Mouse (Mus musculus) midbrain, embryonic 16.5 days (tissue): Measurements from ENCODE around the gene Nprl3. TPM values are rescaled to one million over a fixed set of nuclear protein-coding genes. Genes with fewer than 3 reads are reported as not detected.
"Not testable (repeated sequence)": the region's sequence is repeated elsewhere in the genome, so short reads cannot be mapped to it uniquely, and the experiment has no call there.

Source experiments
- ATAC-seq: fragments of 200-750 bp; cut with Nextera tagmentation; 2 replicates; pipeline ENCODE4 v1.8.0; 2017; ENCODE audit warnings: moderate TSS enrichment
- H3K27ac ChIP-seq: fragments of 300-500 bp; sonication (generic); 2 replicates; pipeline ENCODE4 v1.5.1; 2014; ENCODE audit warnings: mild to moderate bottlenecking, low read length, mixed read lengths
- H3K27me3 ChIP-seq: fragments of 300-500 bp; sonication (generic); 2 replicates; pipeline ENCODE4 v1.6.1; 2014; ENCODE audit warnings: low read depth, low read length, mixed read lengths; ENCODE audit not compliant: control insufficient read depth, insufficient read depth
- H3K36me3 ChIP-seq: fragments of 300-500 bp; sonication (generic); 2 replicates; pipeline ENCODE4 v1.6.1; 2014; ENCODE audit warnings: mild to moderate bottlenecking, low read length, moderate library complexity, mixed read lengths; ENCODE audit not compliant: control insufficient read depth, insufficient read depth
- H3K4me1 ChIP-seq: fragments of 300-500 bp; sonication (generic); 2 replicates; pipeline ENCODE4 v1.6.1; 2014; ENCODE audit warnings: mild to moderate bottlenecking, low read length, mixed read lengths; ENCODE audit not compliant: control insufficient read depth, insufficient read depth
- H3K4me2 ChIP-seq: fragments of 300-500 bp; sonication (generic); 2 replicates; pipeline ENCODE4 v1.6.1; 2014; ENCODE audit warnings: mild to moderate bottlenecking, low read length, mixed read lengths
- H3K4me3 ChIP-seq: fragments of 300-500 bp; sonication (generic); 2 replicates; pipeline ENCODE4 v1.5.1; 2014; ENCODE audit warnings: low read depth, mild to moderate bottlenecking, low read length, moderate library complexity, mixed read lengths
- H3K9ac ChIP-seq: fragments of 300-500 bp; sonication (generic); 2 replicates; pipeline ENCODE4 v1.6.1; 2014; ENCODE audit warnings: low read depth, low read length, mixed read lengths
- H3K9me3 ChIP-seq: fragments of 300-500 bp; sonication (generic); replicated peaks from 2 replicates; pipeline ENCODE4 v1.6.1; 2014; ENCODE audit warnings: mild to moderate bottlenecking, low read length, mixed read lengths; ENCODE audit not compliant: control insufficient read depth, poor library complexity, severe bottlenecking
- WGBS: fragments of 180-500 bp; shearing (Covaris S2); extraction: QIAGEN DNeasy Blood & Tissue Kit; methylation state at CpG from one replicate; pipeline ENCODE4 v1.1.7; 2014; 5-methylcytosine and 5-hydroxymethylcytosine counted together
- polyA plus RNA-seq: library from polyadenylated mRNA; unstranded; fragments of >200 nt; fragmentation: Nextera tagmentation; extraction: Ambion mirVana; gene quantifications from 2 replicates; pipeline ENCODE4 v1.2.1, GENCODE M21; 2015

Gene Nprl3
- polyA plus RNA-seq, 1 experiment from 2014 or later = 45.3 TPM

- Histone ChIP-seq H3K9ac (no peak overlapping the region), H3K4me2 (no peak overlapping the region), H3K4me3 (no peak overlapping the region), H3K9me3 (no peaks in the 10 kb centered on the region), H3K36me3 (no peaks in the 10 kb centered on the region), H3K27ac (no peak overlapping the region), H3K27me3 (peaks cover 27% of the 10 kb centered on the region), H3K4me1 (peaks cover 14% of the 10 kb centered on the region; the same call in 1 of the 2 replicates)
- no peak for ATAC-seq
- WGBS = 90% methylated on average over 10 of the region's 10 CpGs
These were observed 48.2 kb downstream of the Nprl3 start for GRCm38 (mm10) chr11:32219287-32219686.

DNA sequence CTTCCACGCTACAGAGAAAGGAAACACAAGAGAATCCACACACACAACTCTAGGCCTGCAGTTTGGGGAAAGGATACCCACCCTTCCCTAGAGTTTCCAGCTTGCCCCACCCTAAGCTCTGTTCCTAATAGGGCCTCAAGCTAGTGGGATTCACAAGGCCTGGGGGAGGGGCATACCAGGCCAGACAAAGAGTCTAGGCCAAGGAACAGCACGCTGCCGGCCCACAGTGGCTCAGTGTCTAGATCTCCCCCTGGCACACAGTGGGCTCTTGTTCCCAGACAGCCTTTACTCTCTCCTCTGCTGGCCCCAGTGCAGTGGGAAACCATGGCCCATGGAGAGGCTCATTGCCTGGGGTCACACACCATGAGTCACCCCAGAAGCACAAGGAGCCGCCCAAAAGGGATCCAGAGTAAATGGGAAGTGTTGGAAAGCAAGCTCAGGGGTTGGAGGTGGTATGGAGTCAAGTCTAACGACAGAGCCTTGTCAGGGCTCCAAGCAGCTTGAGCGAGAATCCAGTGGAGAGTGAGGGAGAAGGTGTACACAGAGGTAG, 48.9 kb downstream of the Nprl3 start:
- Histone ChIP-seq H3K4me2 (no peak overlapping the region), H3K9me3 (no peaks in the 10 kb centered on the region), H3K9ac (0 out of 2 replicates have a peak overlapping the region, but pooled peaks have one; percentile 34), H3K4me3 (no peak overlapping the region), H3K4me1 (peaks cover 14% of the 10 kb centered on the region; the same call in 1 of the 2 replicates), H3K36me3 (no peaks in the 10 kb centered on the region), H3K27ac (no peak overlapping the region), H3K27me3 (peaks cover 21% of the 10 kb centered on the region)
- 51% methylated on average over 6 of the region's 6 CpGs for WGBS
- no peak for ATAC-seq

DNA sequence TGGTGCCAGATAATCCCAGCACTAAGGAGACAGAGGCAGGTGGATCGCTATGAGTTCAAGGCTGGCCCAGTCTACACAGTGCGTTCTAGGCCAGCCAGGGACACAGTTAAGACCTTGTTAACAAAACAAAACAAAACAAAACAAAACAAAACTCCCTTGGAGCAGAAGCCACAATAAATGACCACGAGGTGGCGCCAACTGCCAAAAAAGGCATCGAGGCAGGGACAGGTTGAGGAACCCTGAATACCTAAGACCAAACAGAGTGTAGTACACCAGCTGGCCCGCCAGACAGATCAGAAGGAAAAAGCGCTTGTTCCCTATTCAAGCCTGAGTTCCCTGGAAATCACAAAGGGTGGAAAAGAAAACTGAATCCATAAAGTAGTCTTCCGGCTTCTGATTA, 50.7 kb downstream of the Nprl3 start:
- WGBS = 21% methylated on average over 8 of the region's 8 CpGs
- no peaks in the 10 kb centered on the region for H3K9me3 ChIP-seq
- peaks cover 6% of the 10 kb centered on the region; the same call in 1 of the 2 replicates for H3K4me1 ChIP-seq
- H3K27ac ChIP-seq = no peak overlapping the region
- H3K4me2 ChIP-seq = no peak overlapping the region
- H3K9ac ChIP-seq = no peak overlapping the region
- H3K4me3 ChIP-seq = no peak overlapping the region
- peaks cover 8% of the 10 kb centered on the region; the same call in 1 of the 2 replicates for H3K27me3 ChIP-seq
- ATAC-seq = peak; percentile 43; the same call in 1 of the 2 replicates
- no peaks in the 10 kb centered on the region for H3K36me3 ChIP-seq

GRCm38 (mm10) chr11:32215372-32216162, 51.9 kb downstream of the Nprl3 start:
- no peaks in the 10 kb centered on the region; the same call in 1 of the 2 replicates for H3K27me3 ChIP-seq
- no peak overlapping the region for H3K4me2 ChIP-seq
- 93% methylated on average over 18 of the region's 18 CpGs for WGBS
- no peak overlapping the region for H3K4me3 ChIP-seq
- no peak overlapping the region for H3K9ac ChIP-seq
- no peak for ATAC-seq
- no peaks in the 10 kb centered on the region for H3K9me3 ChIP-seq
- peaks cover 2% of the 10 kb centered on the region; the same call in 1 of the 2 replicates for H3K4me1 ChIP-seq
- H3K27ac ChIP-seq = no peak overlapping the region
- H3K36me3 ChIP-seq = no peaks in the 10 kb centered on the region

- peaks cover 6% of the 10 kb centered on the region for H3K4me1 ChIP-seq
- H3K9ac ChIP-seq = no peak overlapping the region
- peaks cover 6% of the 10 kb centered on the region; the same call in 1 of the 2 replicates for H3K36me3 ChIP-seq
- 89% methylated on average over 9 of the region's 9 CpGs for WGBS
- H3K27me3 ChIP-seq = no peaks in the 10 kb centered on the region
- H3K27ac ChIP-seq = no peak overlapping the region
- no peaks in the 10 kb centered on the region for H3K9me3 ChIP-seq
- ATAC-seq = no peak
- no peak overlapping the region for H3K4me3 ChIP-seq
- H3K4me2 ChIP-seq = no peak overlapping the region
These were observed 56.9 kb downstream of the Nprl3 start for GRCm38 (mm10) chr11:32210623-32211022.

GRCm38 (mm10) chr11:32205058-32205873, 62.2 kb downstream of the Nprl3 start, which contains the start of gene Snrnp25:
Snrnp25 (plus strand) TSS chr11:32205415.
- Histone ChIP-seq H3K36me3 (peaks cover 4% of the 10 kb centered on the region; the same call in 1 of the 2 replicates), H3K27me3 (no peaks in the 10 kb centered on the region), H3K9ac (peak within 1 kb of the TSS; percentile 60), H3K4me1 (peaks cover 9% of the 10 kb centered on the region), H3K9me3 (no peaks in the 10 kb centered on the region), H3K27ac (0 out of 2 replicates have a peak within 1 kb of the TSS, but pooled peaks have one; percentile 23), H3K4me2 (peak within 1 kb of the TSS; percentile 83), H3K4me3 (peak within 1 kb of the TSS; percentile 49)
- ATAC-seq = peak; percentile 100
- WGBS = under 1% methylated on average over 52 of the region's 52 CpGs

DNA sequence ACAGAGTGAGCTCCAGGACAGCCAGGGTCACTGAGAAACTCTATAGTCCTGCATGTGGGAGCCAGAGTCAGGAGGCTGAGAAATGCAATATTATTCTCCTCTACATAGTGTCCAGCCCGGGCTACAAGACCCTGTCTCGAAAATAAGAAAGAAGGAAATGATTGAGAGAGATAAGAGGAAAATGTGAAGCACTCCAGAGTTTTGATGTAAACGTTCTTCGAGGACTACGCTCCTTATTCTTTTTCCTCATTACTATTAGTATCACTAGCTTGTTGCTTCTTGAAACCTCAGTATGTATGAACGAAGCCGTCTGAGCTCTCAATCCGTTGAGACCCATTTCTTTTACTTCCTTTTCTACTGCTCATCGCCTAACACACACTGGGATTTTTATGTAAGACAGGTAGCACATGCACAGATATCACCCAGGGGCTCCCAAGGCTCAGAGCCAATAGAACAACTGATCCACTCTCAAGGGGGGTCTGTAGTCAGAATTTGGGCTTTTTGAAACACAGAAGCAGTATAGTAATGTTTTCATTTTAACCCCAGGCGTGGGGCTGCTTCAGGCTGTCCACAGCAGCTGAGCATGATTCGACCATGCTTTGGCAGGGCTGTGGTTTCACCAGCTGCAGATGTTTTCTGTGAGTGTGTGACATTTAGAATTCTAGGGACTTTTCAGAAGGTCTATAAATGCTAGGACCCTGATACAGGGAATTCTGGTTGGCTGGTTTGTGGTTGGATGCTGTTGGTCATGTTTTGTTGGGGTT, 65.4 kb downstream of the Nprl3 start:
- WGBS = 81% methylated on average over 11 of the region's 11 CpGs
- no peak overlapping the region for H3K4me2 ChIP-seq
- no peak overlapping the region for H3K9ac ChIP-seq
- H3K27ac ChIP-seq = no peak overlapping the region
- H3K4me1 ChIP-seq = peaks cover 9% of the 10 kb centered on the region
- no peaks in the 10 kb centered on the region for H3K9me3 ChIP-seq
- H3K27me3 ChIP-seq = no peaks in the 10 kb centered on the region
- no peak for ATAC-seq
- no peaks in the 10 kb centered on the region for H3K36me3 ChIP-seq
- H3K4me3 ChIP-seq = no peak overlapping the region

- not testable (repeated sequence) for H3K4me1 ChIP-seq, ATAC-seq, H3K4me2 ChIP-seq, H3K9ac ChIP-seq, H3K36me3 ChIP-seq, H3K27me3 ChIP-seq, H3K4me3 ChIP-seq, H3K9me3 ChIP-seq, H3K27ac ChIP-seq
- WGBS = 64% methylated on average over 1 of the region's 1 CpGs
These were observed 66.5 kb downstream of the Nprl3 start for GRCm38 (mm10) chr11:32200992-32201391.
